Mouse (Mus musculus) ovary, adult 18-20 months (tissue): ENCODE results near the gene Ttc28.

Experiments used
- DNase-seq: peaks from one replicate; pipeline ENCODE4 v3.0.0; 2022; ENCODE audit warnings: low spot score, mixed read lengths

Gene Ttc28

DNA sequence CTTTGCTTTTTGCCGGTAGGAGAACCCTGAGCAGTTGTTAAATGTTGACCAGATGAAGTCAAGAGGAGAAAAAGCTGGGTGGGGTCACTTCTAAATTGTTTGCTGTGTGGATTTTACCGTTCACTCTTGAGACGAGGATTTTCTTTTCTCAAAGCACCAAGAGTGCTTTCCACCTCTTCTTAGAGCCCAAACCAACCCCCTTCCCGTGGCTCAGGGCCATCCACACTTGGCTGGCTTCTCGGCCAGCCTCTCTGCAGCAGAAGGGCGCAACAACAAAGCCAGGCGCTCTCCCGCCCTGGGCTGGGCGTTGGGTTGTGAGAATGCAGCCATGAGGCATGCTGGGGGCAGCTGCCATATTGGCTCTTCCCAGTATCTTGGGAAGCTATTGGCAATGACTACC, 170.5 kb downstream of the Ttc28 start:
- no peak for DNase-seq

DNA sequence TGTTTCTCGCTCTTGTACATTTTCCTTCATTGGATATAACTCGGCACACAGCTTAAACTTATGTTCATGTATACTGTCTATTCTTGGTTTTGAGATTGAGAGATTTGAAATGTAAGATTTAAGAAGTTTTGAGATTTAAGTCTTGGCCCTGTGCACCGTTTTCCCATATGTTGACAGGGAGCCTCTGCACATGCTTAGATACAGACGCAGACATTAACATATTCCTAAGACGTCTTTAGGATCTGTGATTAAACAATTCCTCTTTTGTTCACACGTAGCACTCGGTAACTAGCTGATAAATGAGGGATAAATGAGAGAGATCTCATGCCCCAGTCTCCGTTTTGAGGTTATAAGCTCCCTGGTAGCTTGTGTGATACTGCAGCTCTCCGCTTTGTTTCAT, 174.8 kb downstream of the Ttc28 start:
- no peak for DNase-seq

DNA sequence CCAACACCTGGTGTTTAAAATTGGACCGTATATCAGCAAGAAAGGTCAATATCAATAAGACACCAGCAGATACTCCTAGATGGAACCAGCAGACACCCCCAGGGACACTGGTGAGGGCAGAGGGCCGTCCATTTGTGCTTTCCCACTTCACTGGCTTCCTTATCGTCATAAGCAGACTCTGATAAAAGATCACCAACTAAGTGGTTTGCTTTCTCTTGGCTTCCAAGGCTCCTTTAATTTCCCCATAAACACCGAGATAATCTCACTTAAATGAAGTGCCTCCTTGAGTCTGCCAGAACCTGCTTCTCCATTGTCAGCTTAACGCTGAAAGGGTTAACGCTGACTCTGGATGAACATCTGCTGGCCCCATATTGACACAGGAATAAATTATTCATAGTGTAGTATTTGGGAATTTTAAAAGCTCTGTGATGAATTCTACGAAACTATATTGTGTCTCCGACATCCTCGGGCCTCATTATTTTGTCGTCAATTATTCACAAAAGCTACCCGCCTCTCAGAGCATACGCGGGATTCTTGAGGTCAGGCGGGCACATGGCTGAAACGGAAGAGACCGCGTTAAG, 175.3 kb downstream of the Ttc28 start:
- no peak for DNase-seq

DNA sequence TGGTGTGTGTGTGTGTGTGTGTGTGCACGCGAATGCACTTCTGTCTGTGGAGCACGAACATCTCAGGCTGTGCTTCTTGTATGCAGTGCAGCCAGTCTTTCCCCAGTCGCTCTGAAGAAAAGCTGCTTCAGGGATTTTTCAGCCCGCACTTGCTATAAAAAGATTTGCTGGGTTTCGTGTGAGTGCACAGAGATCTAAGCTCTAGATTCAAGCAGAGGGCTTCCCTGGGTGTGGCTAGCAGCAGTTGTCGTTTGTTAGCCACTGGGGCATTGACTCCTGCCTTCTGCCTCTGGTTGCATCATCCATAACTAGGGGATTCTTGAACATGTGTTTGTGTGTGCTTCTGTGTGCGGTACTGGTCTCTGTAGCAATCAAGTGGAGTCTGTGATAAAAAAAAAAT, 175.9 kb downstream of the Ttc28 start:
- no peak for DNase-seq

DNA sequence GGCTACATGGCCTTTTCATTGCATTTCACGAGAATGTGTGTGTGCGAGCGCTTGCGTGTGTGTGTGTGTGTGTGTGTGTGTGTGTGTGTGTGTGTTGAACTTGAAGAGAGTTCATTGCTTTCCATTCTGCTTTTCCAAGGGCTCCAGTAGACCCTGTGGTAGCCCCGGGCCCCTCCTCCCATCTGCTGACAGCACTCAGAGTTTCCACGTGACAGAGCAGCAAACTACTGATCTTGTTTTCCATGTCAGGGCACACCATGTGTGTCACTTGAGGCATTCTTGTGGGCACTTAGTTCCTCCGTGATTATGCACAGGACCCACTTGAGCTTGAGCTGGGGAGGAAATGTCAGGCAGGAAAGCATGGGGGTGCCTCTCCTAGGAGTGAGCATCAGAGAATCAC, 177.5 kb downstream of the Ttc28 start:
- DNase-seq = no peak

DNA sequence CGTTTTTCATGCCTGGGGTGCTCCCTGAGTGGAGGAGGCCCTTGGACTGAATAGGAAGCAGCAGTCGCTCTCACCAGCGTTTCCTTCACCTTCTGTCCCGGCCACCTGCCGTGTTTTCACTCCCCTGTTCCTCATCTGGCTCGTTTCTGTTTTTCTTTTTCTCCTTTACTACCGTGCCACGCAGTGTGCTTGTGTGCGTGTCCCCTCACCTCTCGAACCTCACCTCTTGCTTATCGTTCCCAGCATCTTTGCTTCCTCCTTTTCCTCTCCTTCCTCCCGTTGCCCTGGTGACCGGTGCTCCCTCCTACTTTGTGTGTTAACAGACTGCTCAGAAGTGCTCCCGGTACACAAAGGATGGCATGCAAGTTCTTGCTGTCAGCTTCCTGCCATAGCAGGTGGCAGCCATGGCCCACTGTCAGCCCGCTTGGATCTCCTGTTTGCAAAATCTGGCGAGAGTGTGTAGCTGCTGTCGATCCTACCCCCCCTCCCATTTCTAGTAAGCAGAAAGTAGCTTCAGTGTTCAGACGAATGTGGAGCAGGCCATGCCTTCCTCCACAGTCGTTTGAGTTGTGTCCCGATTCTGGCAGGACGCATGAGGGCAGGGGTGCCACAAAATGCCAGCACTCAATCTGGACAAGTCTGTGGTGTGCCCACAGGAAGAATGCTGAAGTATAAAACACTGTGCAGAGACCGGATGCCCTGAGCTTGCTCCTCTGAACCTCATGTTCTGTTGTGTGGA, 179.0 kb downstream of the Ttc28 start:
- no peak for DNase-seq

DNA sequence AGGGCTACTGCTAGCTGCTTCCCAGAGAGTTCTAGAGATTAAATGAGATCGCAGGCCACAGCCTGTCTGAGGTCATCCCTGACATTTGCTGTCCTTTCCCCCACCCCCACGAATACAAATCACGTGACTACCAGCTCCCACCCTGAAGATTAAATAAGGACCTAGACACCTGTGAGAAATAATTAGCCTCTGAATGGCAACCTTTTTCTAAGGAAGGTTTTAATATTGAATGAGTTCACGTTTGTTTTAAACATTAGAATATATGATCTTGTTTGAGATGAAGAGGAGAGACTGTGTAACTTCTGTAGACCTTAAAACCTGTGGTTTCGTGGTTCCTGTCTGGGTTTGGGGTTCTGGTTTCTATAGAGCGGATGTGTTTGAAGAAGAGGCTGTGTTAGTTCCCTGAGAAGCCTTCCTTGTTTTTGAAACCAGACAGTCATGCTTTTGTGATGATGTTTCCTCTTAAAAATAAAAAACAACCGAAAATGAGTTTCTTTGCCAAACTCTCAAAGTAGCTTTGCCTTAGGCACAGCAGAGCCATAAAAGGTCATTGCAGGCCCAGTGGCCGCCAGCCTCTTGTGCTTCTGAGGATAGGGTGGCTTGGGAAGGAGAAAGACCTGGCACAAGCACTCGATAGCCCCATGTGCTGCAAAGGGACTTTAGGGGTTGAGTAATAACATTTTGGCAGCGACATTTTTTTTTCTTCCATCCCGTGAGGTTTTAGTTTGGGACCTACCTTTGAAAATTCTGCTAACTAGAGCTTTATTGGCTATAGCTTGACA, 179.7 kb downstream of the Ttc28 start:
- no peak for DNase-seq

DNA sequence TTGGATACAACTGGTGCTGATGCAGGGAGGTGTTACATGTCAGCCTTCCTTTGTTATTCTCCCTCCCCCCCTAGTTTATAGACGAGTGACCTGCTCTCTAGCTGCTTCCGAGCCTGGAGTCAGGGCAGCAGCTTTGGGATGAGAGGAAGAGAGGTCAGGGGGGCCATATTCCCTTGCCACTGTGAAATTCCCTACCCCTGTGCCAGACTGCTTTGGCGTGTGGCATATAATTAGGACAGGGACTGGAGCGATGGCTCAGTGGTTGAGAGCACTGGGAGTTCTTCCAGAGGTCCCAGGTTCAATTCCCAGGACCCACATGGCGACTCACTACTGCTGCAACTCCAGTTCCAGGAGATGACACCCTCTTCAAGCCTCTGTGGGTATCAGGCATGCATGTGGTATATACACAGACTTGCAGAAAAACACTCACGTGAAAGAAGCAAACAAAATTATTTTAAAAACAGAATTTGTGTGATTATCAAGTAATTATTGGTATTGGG, 180.7 kb downstream of the Ttc28 start:
- no peak for DNase-seq

DNA sequence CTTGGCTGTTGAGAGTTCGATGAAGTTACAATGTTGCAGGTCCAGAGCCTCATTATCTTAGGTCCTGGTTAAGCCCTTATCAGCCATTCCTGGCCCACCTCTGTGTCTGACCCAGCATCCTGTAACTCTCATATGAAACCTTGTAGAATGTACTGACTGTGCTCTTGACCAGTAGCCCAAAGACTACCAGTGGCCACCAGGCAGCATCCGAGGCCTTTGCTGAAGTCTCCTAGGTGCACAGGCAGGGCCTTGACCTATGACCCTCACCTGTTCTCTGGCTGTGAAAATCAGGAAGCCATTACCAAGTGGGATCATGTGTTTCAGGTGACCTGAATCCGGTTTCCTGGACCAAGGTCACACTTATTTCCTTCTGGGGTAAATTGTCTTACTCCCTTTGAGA, 183.6 kb downstream of the Ttc28 start:
- DNase-seq = no peak

DNA sequence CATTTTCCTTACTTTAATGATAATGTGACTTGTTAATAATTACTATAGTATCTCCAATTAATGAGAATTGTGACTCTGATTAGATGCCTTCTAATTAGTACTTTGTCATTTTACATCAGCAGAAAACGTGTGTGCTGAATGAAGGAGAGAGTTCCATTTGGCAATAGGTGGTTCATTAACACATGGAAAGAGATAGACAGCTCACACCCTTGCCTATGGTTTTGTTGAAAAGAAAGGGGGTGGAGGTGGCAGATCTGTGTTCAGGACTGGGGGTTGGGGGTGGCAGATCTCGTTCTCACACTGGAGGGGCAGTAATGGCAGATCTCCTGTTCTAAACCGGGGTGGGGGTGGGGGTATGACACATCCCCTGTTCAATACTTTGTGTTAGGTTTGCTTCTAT, 184.4 kb downstream of the Ttc28 start:
- DNase-seq = no peak

DNA sequence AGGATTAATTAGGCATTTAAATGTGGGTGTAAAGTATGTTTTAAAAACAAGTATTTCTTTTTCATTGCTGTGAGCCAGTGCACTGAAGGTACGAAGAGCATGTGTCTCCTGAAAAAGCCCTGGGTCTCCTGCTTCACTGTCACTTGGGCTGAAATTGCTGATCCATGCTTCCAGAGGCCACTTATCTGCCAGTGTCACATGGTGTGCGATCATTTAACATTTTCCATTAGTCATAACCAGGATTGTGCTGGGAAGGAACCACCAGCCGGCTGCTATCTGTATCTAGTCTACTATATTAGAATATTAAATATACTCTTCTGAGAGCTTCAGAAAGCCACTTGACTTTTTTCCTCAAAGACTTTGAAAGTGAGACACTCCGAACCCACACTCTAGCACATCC, 186.2 kb downstream of the Ttc28 start:
- DNase-seq = no peak

DNA sequence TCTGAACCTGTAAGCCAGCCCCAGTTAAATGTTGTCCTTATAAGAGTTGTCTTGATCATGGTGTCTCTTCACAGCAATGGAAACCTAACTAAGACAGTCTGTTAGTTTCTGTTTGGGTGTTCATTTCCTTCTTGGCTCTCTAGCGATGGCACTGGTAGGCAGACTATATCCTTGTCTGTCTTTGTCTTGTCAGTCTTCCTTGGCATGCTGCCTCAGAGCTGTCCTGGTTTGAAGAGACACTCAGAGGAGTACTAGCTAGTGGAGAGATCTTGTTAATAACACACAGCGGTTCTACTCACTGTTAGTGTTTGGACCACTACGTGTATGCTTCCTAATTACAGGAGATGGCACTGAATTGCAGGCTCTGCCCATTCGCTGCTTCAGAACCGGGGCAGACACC, 189.9 kb downstream of the Ttc28 start:
- DNase-seq = no peak

DNA sequence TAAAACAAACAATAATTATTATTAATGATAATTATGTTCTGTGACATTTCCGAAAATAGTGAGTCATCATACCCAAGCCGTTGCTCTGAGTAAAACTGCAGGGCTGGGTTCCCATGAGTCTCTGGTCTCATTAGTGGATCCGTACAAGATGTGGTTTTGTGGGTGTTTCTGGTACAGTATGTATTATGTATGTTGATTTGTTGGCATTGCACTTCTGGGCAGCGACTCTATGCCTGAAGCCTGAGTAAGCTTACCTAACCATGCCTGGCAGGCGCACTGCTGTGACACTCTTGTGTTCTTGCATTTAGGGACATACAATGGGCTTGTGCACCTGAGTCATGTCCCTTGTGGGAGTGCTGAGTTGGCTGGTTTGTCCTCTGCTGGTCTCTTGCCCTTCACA, 190.3 kb downstream of the Ttc28 start:
- no peak for DNase-seq

DNA sequence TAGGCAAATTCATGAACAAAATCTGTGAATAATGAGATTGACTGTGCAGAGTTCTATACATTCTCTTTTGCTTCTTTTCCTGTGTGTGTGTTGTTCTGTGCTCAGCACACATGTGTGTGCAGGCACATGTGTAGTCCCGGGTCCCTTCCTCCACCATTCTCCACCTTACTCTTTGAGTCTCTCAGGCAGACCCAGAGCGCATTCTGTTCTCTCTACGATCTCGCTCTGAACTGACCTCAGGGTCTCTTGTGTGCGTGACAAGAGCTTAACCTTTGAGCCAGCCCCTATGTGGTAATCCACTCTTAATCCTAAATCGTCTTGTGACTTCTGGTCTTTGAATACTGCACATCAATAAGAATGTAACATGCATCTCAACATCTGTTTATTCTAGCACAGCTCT, 190.8 kb downstream of the Ttc28 start:
- no peak for DNase-seq

DNA sequence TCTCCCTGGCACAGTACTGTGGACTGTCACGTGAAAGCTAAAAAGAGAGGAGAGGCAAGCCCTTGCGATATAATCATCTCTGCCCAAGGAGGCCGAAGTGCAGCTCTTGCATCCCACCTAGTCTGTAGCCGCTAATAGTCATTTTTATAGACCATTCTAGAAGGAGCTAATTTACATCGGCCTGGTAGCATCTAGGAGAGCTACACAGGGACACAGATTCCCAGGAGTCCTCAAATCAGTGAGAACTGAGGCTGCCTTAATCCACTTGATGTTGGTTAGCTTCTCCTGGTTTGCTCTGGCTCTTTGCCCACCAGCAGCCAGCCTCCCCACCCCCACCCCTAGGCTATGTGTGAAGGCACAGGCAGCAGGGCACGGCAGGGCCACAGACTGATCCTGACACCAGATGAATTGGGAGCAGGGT, 193.7 kb downstream of the Ttc28 start:
- no peak for DNase-seq

DNA sequence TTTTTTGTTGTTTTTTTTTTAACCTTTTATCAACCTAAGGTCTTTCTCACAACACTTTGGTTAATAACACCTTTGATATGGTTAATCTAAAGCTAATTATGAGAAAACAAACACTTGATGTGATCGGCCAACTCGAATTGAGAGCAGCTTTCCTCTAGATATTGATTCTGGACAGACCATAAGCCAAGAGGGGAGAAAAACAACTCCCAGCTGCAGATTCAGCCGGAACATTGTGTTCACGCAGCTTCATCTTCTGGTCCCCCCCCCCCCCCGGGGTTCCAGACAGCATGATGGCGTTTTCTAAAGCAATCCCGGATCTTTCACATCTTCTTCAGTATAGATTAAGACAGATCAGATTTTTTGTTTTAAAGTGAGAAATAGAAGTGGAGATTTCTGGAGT, 194.4 kb downstream of the Ttc28 start:
- DNase-seq = no peak

DNA sequence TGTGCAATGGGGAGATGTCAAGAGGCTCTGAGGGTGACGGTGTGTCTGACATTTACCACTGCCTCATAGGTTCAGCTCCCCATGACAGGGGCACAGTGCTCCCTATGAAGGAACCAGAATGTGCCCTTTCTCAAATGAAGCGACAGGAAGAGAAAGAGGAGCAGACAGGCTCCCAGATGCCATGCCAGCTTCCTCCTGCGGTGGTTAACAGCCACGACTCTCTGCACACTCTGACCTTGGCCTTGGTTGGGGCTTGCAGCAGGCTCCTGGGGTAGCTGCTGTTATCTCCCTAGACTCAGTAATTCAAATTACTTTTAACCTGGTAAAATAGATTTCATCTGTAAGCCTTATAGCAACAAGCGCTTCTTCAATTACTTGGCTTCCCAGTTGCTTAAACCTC, 196.2 kb downstream of the Ttc28 start:
- DNase-seq = no peak

DNA sequence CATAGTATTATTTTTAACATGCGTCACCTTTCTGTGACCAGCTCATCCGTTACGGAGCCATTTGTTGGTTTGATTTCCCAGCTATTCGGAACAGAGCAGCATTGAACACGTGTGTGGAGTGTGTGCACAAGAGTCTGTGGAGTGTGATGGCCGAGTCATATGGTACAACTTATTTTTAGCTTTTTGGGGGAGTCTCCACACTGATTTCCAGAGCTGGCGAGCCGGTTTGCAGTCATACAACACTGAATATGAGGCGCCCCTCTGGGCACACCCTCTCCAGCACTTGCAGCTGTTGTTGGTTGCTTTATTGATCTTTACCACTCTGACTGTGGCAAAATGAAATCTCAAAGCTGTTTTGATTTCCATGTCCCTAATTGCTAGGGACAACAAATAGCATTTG, 197.7 kb downstream of the Ttc28 start:
- no peak for DNase-seq

DNA sequence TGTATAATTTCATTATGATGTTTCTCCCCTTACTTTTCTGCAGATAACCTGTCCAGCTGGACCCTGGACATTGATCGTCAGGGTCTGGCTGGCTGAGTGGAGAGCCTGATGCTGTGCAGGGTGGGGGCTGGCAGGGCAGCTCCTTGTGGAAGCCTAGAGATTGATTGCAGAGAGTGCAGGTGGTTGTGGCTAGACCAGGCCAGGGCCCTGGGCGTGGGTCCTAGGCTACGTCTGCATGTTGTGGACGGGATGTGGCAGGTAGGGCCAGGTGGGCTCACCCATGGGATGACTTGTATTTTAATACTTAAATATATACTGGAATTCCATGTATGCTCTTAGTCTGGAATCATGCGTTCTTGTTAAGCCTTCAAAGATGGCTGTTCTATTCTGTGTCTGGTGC, 201.0 kb downstream of the Ttc28 start:
- DNase-seq = no peak

DNA sequence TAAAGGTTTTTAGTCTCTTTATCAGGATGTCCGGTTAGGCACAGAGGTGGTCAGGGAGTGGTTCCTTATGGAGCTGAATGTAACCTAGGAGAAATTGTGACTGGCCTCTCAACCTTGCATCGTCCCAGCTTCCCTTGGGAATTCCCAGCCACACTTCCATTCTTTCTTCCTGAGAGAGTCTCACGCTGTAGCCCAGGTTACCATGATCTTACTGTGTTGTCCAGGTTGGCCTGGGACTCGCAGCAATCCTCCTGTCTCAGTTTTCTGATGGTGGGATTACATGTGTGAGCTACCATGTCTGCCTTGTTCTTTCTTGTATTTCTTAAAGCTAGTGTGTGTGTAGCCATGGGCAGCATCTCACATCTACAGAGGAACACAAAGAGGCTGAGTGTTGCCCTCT, 206.2 kb downstream of the Ttc28 start:
- DNase-seq = no peak

DNA sequence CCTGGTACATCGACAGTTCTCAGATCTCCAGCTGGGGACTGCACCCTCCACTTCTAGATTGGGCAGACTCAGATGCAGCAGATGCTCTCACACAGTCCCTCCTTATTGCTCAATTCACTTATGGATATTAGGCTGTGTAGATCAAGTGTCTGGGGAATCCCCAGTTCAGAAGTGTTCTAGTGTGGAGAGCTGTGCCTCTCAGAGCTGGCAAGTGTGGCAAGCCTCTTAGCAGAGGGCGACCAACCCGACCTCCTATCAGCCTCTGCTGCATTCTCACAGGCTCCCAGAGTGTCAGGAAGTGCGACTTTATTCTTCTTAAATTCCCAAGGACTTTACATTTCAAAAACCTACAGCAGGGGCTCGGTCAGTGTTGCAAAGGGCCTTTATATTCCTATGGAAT, 217.1 kb downstream of the Ttc28 start:
- no peak for DNase-seq

DNA sequence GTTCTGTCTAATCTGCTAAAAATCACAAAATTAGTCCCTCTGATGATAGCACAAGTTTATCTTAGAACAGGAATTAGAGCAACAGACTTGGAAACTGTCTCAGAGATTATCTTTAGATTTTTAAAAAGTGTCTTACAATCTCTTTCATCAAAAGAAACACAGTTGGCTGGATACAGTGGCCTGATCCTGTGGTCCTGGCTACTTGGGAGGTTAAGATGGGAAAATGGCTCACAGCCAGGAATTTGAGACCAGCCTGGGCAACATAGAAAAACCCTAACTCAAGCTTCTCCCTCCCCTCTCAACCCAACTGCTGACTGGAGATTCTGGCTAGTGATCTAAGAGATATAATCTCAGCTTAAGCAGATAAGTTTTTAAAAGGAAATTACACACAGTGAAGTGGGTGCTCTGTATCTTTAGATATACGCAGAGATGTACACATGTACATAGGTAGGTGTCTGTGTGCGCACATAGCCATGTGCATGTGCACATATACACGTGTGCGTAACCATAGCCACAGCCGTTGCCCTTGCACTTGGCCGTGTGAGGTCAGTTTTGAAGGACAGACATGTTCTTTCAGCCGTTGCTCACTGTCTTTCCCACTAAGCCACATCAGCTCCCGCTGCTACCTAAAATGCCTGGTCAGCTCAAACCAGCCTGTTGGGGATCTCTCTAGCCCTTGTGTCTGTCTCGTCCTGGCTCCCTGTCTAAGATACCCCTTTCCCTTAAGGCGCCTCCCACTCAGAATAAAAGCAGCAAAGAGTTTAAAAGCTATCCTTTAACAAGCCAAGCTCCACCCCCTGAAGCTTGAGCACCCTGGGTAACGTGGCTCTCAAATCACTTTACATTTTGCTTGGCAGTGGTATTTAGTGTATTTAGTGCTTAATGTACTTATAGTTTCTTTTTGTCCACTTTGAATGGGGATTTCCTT, 217.9 kb downstream of the Ttc28 start:
- DNase-seq = no peak
